Mouse (Mus musculus) bone marrow macrophage, adult 2 months (primary cell): ENCODE results near the gene Dhrs13.

Experiments
- CTCF ChIP-seq: IDR thresholded peaks from 2 replicates; pipeline ENCODE4 v1.5.1; 2012; ENCODE audit warnings: low read depth, mild to moderate bottlenecking, low read length, moderate library complexity
- POLR2A ChIP-seq: IDR thresholded peaks from 2 replicates; pipeline ENCODE4 v1.6.1; 2012; ENCODE audit warnings: mild to moderate bottlenecking, low read depth, low read length, borderline replicate concordance

- TF ChIP-seq CTCF (no peak), POLR2A (no peak)
Measured at GRCm38 (mm10) chr11:78040878-78041277, 8.8 kb downstream of the Dhrs13 start.
